Mouse (Mus musculus) MEL (cell line): ENCODE measurements around the gene Ikzf1. TPM values are rescaled to one million over a fixed set of nuclear protein-coding genes. Genes with fewer than 3 reads are reported as not detected.

Experiments
- DNase-seq: peaks from one replicate; pipeline ENCODE4 v3.0.0; 2011; ENCODE audit warnings: low read depth, low spot score
- H3K27ac ChIP-seq: 2 replicates; pipeline ENCODE4 v1.5.1; 2012; ENCODE audit warnings: low read depth, mild to moderate bottlenecking, control low read depth, low read length, moderate library complexity; ENCODE audit not compliant: control insufficient read depth
- H3K27me3 ChIP-seq, 2 experiments: fragments of 150-350 bp in 1 of 2; sonication (generic) in 1 of 2; 2 replicates each; pipeline ENCODE4 v1.6.1; 2012; ENCODE audit warnings: low read length in 2 of 2, mild to moderate bottlenecking in 2 of 2, improper control_type of control experiment in 1 of 2, moderate library complexity in 1 of 2; ENCODE audit not compliant: insufficient read depth in 2 of 2, control insufficient read depth in 1 of 2
- H3K36me3 ChIP-seq, 2 experiments: 2 replicates each; pipeline ENCODE4 v1.6.1; 2012 to 2014; ENCODE audit warnings: low read length in 2 of 2, improper control_type of control experiment in 1 of 2, inconsistent platforms in 1 of 2, mild to moderate bottlenecking in 1 of 2; ENCODE audit not compliant: insufficient read depth in 2 of 2, control insufficient read depth in 1 of 2
- H3K4me1 ChIP-seq, 2 experiments: fragments of 150-350 bp in 1 of 2; sonication (generic) in 1 of 2; 2 replicates each; pipeline ENCODE4 v1.6.1; 2012; ENCODE audit warnings: low read length in 2 of 2, improper control_type of control experiment in 1 of 2, mild to moderate bottlenecking in 1 of 2; ENCODE audit not compliant: insufficient read depth in 2 of 2, control insufficient read depth in 1 of 2
- H3K4me3 ChIP-seq, 2 experiments: fragments of 150-350 bp in 1 of 2; sonication (generic) in 1 of 2; 2 replicates each; pipeline ENCODE4 v1.5.1; 2012; ENCODE audit warnings: low read depth in 2 of 2, low read length in 2 of 2, mild to moderate bottlenecking in 2 of 2, moderate library complexity in 2 of 2, control low read depth in 1 of 2, improper control_type of control experiment in 1 of 2; ENCODE audit not compliant: control insufficient read depth in 1 of 2, insufficient read depth in 1 of 2
- H3K79me2 ChIP-seq: 2 replicates; pipeline ENCODE4 v1.6.1; 2012; ENCODE audit warnings: mild to moderate bottlenecking, low read length, moderate library complexity; ENCODE audit not compliant: control insufficient read depth, poor library complexity, insufficient read depth
- H3K9ac ChIP-seq: 2 replicates; pipeline ENCODE4 v1.6.1; 2012; ENCODE audit warnings: low read depth, mild to moderate bottlenecking, control low read depth, low read length, moderate library complexity; ENCODE audit not compliant: control insufficient read depth, poor library complexity, severe bottlenecking
- H3K9me3 ChIP-seq: fragments of 150-350 bp; sonication (generic); replicated peaks from 2 replicates; pipeline ENCODE4 v1.6.1; 2012; ENCODE audit warnings: mild to moderate bottlenecking, low read length, improper control_type of control experiment, moderate library complexity; ENCODE audit not compliant: insufficient read depth
- CHD2 ChIP-seq: IDR thresholded peaks from 2 replicates; pipeline ENCODE4 v1.6.1; 2011; ENCODE audit warnings: low read length, improper control_type of control experiment
- CTCF ChIP-seq, 3 experiments: IDR thresholded peaks in 2 of 3; conservative IDR thresholded peaks in 1 of 3; 2 replicates each; pipeline ENCODE4 v1.5.1; 2011 to 2012; ENCODE audit warnings: low read length in 3 of 3, low read depth in 2 of 3, mild to moderate bottlenecking in 2 of 3, improper control_type of control experiment in 1 of 3, inconsistent platforms in 1 of 3, mixed read lengths in 1 of 3, moderate library complexity in 1 of 3; ENCODE audit not compliant: control insufficient read depth in 1 of 3, insufficient read depth in 1 of 3, poor library complexity in 1 of 3, severe bottlenecking in 1 of 3
- E2F4 ChIP-seq: IDR thresholded peaks from 2 replicates; pipeline ENCODE4 v1.6.1; 2011; ENCODE audit warnings: low read depth, low read length, improper control_type of control experiment, borderline replicate concordance
- ELF1 ChIP-seq: IDR thresholded peaks from 2 replicates; pipeline ENCODE4 v1.6.1; 2014; ENCODE audit warnings: low read depth, mild to moderate bottlenecking, inconsistent platforms, low read length, improper control_type of control experiment, moderate library complexity
- EP300 ChIP-seq, 2 experiments: IDR thresholded peaks; 2 replicates each; pipeline ENCODE4 v1.6.1; 2011; ENCODE audit warnings: improper control_type of control experiment in 2 of 2, low read length in 2 of 2, low read depth in 1 of 2, mild to moderate bottlenecking in 1 of 2
- ETS1 ChIP-seq: IDR thresholded peaks from 2 replicates; pipeline ENCODE4 v1.6.1; 2012; ENCODE audit warnings: low read depth, mild to moderate bottlenecking, inconsistent platforms, low read length, improper control_type of control experiment, moderate library complexity
- GATA1 ChIP-seq: IDR thresholded peaks from 2 replicates; pipeline ENCODE4 v1.6.1; 2011; ENCODE audit warnings: low read depth, low read length, improper control_type of control experiment
- HCFC1 ChIP-seq: IDR thresholded peaks from 2 replicates; pipeline ENCODE4 v1.6.1; 2012; ENCODE audit warnings: low read depth, mild to moderate bottlenecking, inconsistent platforms, low read length, improper control_type of control experiment, moderate library complexity
- JUND ChIP-seq: IDR thresholded peaks from 2 replicates; pipeline ENCODE4 v1.6.1; 2011; ENCODE audit warnings: low read depth, mild to moderate bottlenecking, improper control_type of control experiment, low read length
- KAT2A ChIP-seq: conservative IDR thresholded peaks from 2 replicates; pipeline ENCODE4 v1.6.1; 2012; ENCODE audit warnings: low read depth, low read length, improper control_type of control experiment, inconsistent platforms
- MAFK ChIP-seq: IDR thresholded peaks from 2 replicates; pipeline ENCODE4 v1.6.1; 2011; ENCODE audit warnings: low read depth, mild to moderate bottlenecking, low read length, improper control_type of control experiment, borderline replicate concordance
- MYC ChIP-seq: IDR thresholded peaks from 2 replicates; pipeline ENCODE4 v1.6.1; 2011; ENCODE audit warnings: low read depth, mild to moderate bottlenecking, low read length, improper control_type of control experiment, moderate library complexity
- NRF1 ChIP-seq: IDR thresholded peaks from 2 replicates; pipeline ENCODE4 v1.6.1; 2014; ENCODE audit warnings: low read depth, mild to moderate bottlenecking, inconsistent platforms, low read length, improper control_type of control experiment, moderate library complexity; ENCODE audit not compliant: poor library complexity, insufficient read depth, severe bottlenecking
- POLR2AphosphoS2 ChIP-seq: IDR thresholded peaks from 2 replicates; pipeline ENCODE4 v1.6.1; 2011; ENCODE audit warnings: low read length, improper control_type of control experiment
- SMC3 ChIP-seq: IDR thresholded peaks from 2 replicates; pipeline ENCODE4 v1.6.1; 2011; ENCODE audit warnings: low read depth, low read length, improper control_type of control experiment
- TBP ChIP-seq: IDR thresholded peaks from 2 replicates; pipeline ENCODE4 v1.8.0; 2011; ENCODE audit warnings: low read depth, low read length, improper control_type of control experiment
- USF1 ChIP-seq: IDR thresholded peaks from 2 replicates; pipeline ENCODE4 v1.6.1; 2014; ENCODE audit warnings: low read depth, mild to moderate bottlenecking, inconsistent platforms, low read length, improper control_type of control experiment, moderate library complexity
- ZKSCAN1 ChIP-seq: IDR thresholded peaks from 2 replicates; pipeline ENCODE4 v1.6.1; 2012; ENCODE audit warnings: low read depth, mild to moderate bottlenecking, inconsistent platforms, low read length, improper control_type of control experiment, moderate library complexity
- ZNF384 ChIP-seq: IDR thresholded peaks from 2 replicates; pipeline ENCODE4 v1.6.1; 2012; ENCODE audit warnings: low read depth, mild to moderate bottlenecking, inconsistent platforms, low read length, improper control_type of control experiment
- polyA plus RNA-seq, 2 experiments: library from polyadenylated mRNA; stranded (reverse) in 1 of 2; unstranded in 1 of 2; fragments of >175 nt in 1 of 2; fragments of >200 nt in 1 of 2; gene quantifications; 2 replicates each; pipeline versions ENCODE4 v1.2.1 to v1.2.4; 2012; ENCODE audit warnings: low replicate concordance in 2 of 2, low read depth in 1 of 2; ENCODE audit not compliant: insufficient read length in 2 of 2, insufficient read depth in 1 of 2, missing spikeins in 1 of 2
- total RNA-seq: library from RNA; depleted of rRNA; stranded (reverse); fragments of 300-350 nt; gene quantifications from 2 replicates; pipeline ENCODE4 v1.2.3, GENCODE M21; 2012

The Ikzf1 gene
- total and polyA plus RNA-seq, 3 experiments: 28.0 to 128 (median 90.6) TPM

DNA sequence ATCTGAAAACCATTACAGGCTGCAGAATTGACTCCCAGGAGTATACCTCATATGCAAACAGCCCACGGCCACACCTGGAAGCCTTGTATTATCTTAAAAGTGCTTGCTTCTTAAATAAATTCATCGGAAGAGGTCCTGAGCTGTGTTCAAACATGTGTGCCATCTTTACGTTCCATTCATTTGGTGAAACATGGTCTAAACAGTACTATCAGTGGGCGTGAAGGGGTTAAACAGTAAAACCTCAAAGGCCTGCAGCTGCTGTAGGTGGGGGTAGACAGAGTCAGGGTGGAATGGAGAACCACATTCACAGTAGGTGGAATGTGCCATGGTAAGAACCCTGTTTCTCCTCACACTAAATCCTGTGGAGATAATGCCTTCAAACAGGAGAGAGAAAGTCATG lies 24.2 kb upstream of the Ikzf1 start:
- TF ChIP-seq ZNF384: no peak
- TF ChIP-seq MYC: no peak
- TF ChIP-seq E2F4: no peak
- TF ChIP-seq ZKSCAN1: no peak
- no peak for TF ChIP-seq TBP
- no peak for TF ChIP-seq USF1
- no peak for TF ChIP-seq ETS1
- TF ChIP-seq EP300 (IDR thresholded peaks at IDR 0.05; ENCODE audit: low read depth in 1 of 2, low read length in 2 of 2): no peak
- no peak for TF ChIP-seq KAT2A
- no peak for TF ChIP-seq NRF1
- TF ChIP-seq HCFC1: no peak
- TF ChIP-seq ELF1: no peak
- TF ChIP-seq MAFK: no peak
- TF ChIP-seq CTCF (IDR thresholded peaks at IDR 0.05 in 2 of 3, conservative IDR thresholded peaks at IDR 0.05 in 1 of 3; ENCODE audit: control insufficient read depth in 1 of 3, insufficient read depth in 1 of 3, low read depth in 2 of 3, low read length in 3 of 3, poor library complexity in 1 of 3, severe bottlenecking in 1 of 3): no peak
- no peak for DNase-seq
- Histone ChIP-seq H3K9ac (no peak overlapping the region), H3K4me1 (peaks cover 23 to 28% of the 10 kb centered on the region in 2 experiments), H3K27ac (no peak overlapping the region), H3K36me3 (peaks cover 0 to 27% of the 10 kb centered on the region in 2 experiments; a peak in 2 of 4 replicates), H3K27me3 (no peaks in the 10 kb centered on the region), H3K9me3 (no peaks in the 10 kb centered on the region), H3K4me3 (no peak overlapping the region), H3K79me2 (no peaks in the 10 kb centered on the region)

DNA sequence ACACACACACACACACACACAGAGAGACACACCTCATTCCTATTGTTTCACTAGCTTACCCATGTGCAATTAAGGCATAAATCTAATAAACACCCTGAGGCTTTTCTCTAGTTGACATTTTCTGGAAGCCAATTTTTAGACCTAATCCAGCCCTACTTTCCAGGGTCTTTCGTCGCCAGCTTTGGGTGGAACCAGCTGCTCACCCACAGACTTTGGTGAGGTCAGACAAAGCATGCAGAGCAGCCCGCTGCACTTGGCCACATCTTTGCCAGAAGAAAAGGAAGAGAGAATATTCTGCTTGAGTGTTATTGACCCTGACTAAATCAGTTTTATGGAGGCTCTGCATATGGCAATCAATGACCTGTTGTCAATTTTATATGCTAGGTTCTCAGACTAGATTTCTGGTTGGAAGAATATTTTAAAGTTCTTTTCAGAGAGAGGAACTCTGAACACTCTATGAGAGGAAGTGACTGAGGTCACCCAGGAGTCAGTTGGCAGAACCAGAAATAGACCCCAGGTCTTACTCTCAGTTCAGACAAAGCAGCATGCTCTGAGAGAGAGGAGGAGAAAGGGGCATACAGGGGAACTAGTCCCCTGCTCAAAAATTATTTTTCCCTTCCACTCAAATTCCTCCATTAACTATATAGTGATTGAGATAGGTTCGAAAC lies 17.4 kb upstream of the Ikzf1 start:
- no peaks in the 10 kb centered on the region for H3K79me2 ChIP-seq
- no peak overlapping the region for H3K9ac ChIP-seq
- H3K4me3 ChIP-seq: no peak overlapping the region

More for the DNA sequence above, 17.4 kb upstream of the Ikzf1 start:
- no peaks in the 10 kb centered on the region for H3K9me3 ChIP-seq
- no peaks in the 10 kb centered on the region for H3K27me3 ChIP-seq
- TF ChIP-seq SMC3 (no peak), POLR2AphosphoS2 (no peak), ETS1 (no peak), CHD2 (no peak), JUND (no peak), ELF1 (no peak), EP300 (IDR thresholded peaks at IDR 0.05; ENCODE audit: low read depth in 1 of 2, low read length in 2 of 2) (no peak), GATA1 (no peak), CTCF (IDR thresholded peaks at IDR 0.05 in 2 of 3, conservative IDR thresholded peaks at IDR 0.05 in 1 of 3; ENCODE audit: control insufficient read depth in 1 of 3, insufficient read depth in 1 of 3, low read depth in 2 of 3, low read length in 3 of 3, poor library complexity in 1 of 3, severe bottlenecking in 1 of 3) (no peak)
- H3K27ac ChIP-seq: no peak overlapping the region
- H3K36me3 ChIP-seq: peaks cover 0 to 7% of the 10 kb centered on the region in 2 experiments; a peak in 2 of 4 replicates
- peaks cover 2 to 5% of the 10 kb centered on the region in 2 experiments for H3K4me1 ChIP-seq
- no peak for DNase-seq
